Mouse (Mus musculus) monocyte, adult 5-6 weeks (primary cell): ENCODE measurements around the gene Pctp. TPM values are rescaled to one million over a fixed set of nuclear protein-coding genes. Genes with fewer than 3 reads are reported as not detected.

Source experiments
- ATAC-seq: fragments of 153-309, 156-312 bp; replicated peaks from 2 replicates; pipeline ENCODE4 v1.8.0; 2017; ENCODE audit warnings: mild to moderate bottlenecking; ENCODE audit not compliant: low TSS enrichment, insufficient number of reproducible peaks, severe bottlenecking, poor library complexity, low FRiP score
- total RNA-seq: library from RNA; stranded (forward); fragments of 200-1000, 200-491, 200-594 nt; gene quantifications from 3 replicates; pipeline ENCODE4 v1.2.3, GENCODE M21; 2017

Gene Pctp
- total RNA-seq = 16.6 to 23.5 TPM (median 17.7 TPM) in 3 replicates

GRCm38 (mm10) chr11:90002231-90002986 is at the start of gene Pctp:
TSS of gene Pctp (minus strand) at chr11:90002894.
- peak; percentile 98 for ATAC-seq

GRCm38 (mm10) chr11:90050016-90050415 is 47.3 kb upstream of the Pctp start:
- no peak for ATAC-seq

- ATAC-seq = no peak
Measured at GRCm38 (mm10) chr11:90047271-90047670, 44.6 kb upstream of the Pctp start.

GRCm38 (mm10) chr11:90046211-90046610 is 43.5 kb upstream of the Pctp start:
- no peak for ATAC-seq

- no peak for ATAC-seq
Measured at GRCm38 (mm10) chr11:90044459-90044858, 41.8 kb upstream of the Pctp start.

- ATAC-seq = no peak
Measured at GRCm38 (mm10) chr11:90038022-90038421, 35.3 kb upstream of the Pctp start.

GRCm38 (mm10) chr11:90036416-90036815 is 33.7 kb upstream of the Pctp start:
- ATAC-seq = no peak

GRCm38 (mm10) chr11:90035532-90035931 is 32.8 kb upstream of the Pctp start:
- ATAC-seq = no peak

- no peak for ATAC-seq
Measured at GRCm38 (mm10) chr11:90034646-90035045, 32.0 kb upstream of the Pctp start.

- no peak for ATAC-seq
Measured at GRCm38 (mm10) chr11:90033442-90033841, 30.7 kb upstream of the Pctp start.

GRCm38 (mm10) chr11:90032807-90033206 is 30.1 kb upstream of the Pctp start:
- ATAC-seq = no peak

GRCm38 (mm10) chr11:90031076-90031475 is 28.4 kb upstream of the Pctp start:
- no peak for ATAC-seq

GRCm38 (mm10) chr11:90030557-90030956 is 27.9 kb upstream of the Pctp start:
- ATAC-seq = no peak

GRCm38 (mm10) chr11:90029841-90030398 is 27.2 kb upstream of the Pctp start, which contains the start of gene Tmem100:
TSS of gene Tmem100 (plus strand) at chr11:90030348.
- no peak for ATAC-seq

GRCm38 (mm10) chr11:90029354-90029753 is 26.7 kb upstream of the Pctp start:
- peak; percentile 78 for ATAC-seq

GRCm38 (mm10) chr11:90028746-90029145 is 26.1 kb upstream of the Pctp start:
- ATAC-seq = no peak

- no peak for ATAC-seq
Measured at GRCm38 (mm10) chr11:90027216-90027615, 24.5 kb upstream of the Pctp start.

GRCm38 (mm10) chr11:90026802-90027174 is 24.1 kb upstream of the Pctp start:
- no peak for ATAC-seq

- no peak for ATAC-seq
Measured at GRCm38 (mm10) chr11:90025891-90026801, 23.5 kb upstream of the Pctp start.
